Mouse (Mus musculus) forebrain, embryonic 14.5 days (tissue): ENCODE results near the gene Efcab7. TPM values are rescaled to one million over a fixed set of nuclear protein-coding genes. Genes with fewer than 3 reads are reported as not detected.

Experiments
- ATAC-seq: fragments of 200-750 bp; cut with Nextera tagmentation; 2 replicates; pipeline ENCODE4 v1.8.0; 2017; ENCODE audit warnings: mild to moderate bottlenecking, moderate library complexity
- DNase-seq: peaks from one replicate; pipeline ENCODE4 v3.0.0-alpha.2; 2015; ENCODE audit warnings: low spot score
- H3K27ac ChIP-seq: fragments of 300-500 bp; sonication (generic); 2 replicates; pipeline ENCODE4 v1.5.1; 2014; ENCODE audit warnings: low read depth, mild to moderate bottlenecking, control low read depth, low read length, moderate library complexity
- H3K27me3 ChIP-seq: fragments of 300-500 bp; sonication (generic); replicated peaks from 2 replicates; pipeline ENCODE4 v1.6.1; 2014; ENCODE audit warnings: low read length, control low read depth, mixed read lengths; ENCODE audit not compliant: control insufficient read depth, insufficient read depth
- H3K36me3 ChIP-seq: fragments of 300-500 bp; sonication (generic); 2 replicates; pipeline ENCODE4 v1.6.1; 2014; ENCODE audit warnings: low read length, control low read depth; ENCODE audit not compliant: control insufficient read depth, insufficient read depth
- H3K4me1 ChIP-seq: fragments of 300-500 bp; sonication (generic); 2 replicates; pipeline ENCODE4 v1.6.1; 2014; ENCODE audit warnings: antibody characterized with exemption, low read length, control low read depth; ENCODE audit not compliant: control insufficient read depth, insufficient read depth
- H3K4me2 ChIP-seq: fragments of 300-500 bp; sonication (generic); 2 replicates; pipeline ENCODE4 v1.6.1; 2014; ENCODE audit warnings: mild to moderate bottlenecking, control low read depth, low read length
- H3K4me3 ChIP-seq: fragments of 300-500 bp; sonication (generic); 2 replicates; pipeline ENCODE4 v1.5.1; 2014; ENCODE audit warnings: low read depth, low read length, control low read depth
- H3K9ac ChIP-seq: fragments of 300-500 bp; sonication (generic); 2 replicates; pipeline ENCODE4 v1.6.1; 2014; ENCODE audit warnings: mild to moderate bottlenecking, low read length, control low read depth, moderate library complexity
- H3K9me3 ChIP-seq: fragments of 300-500 bp; sonication (generic); replicated peaks from 2 replicates; pipeline ENCODE4 v1.6.1; 2016; ENCODE audit warnings: low read length, control low read depth, mixed read lengths; ENCODE audit not compliant: control insufficient read depth
- WGBS: fragments of 180-500 bp; shearing (Covaris S2); extraction: QIAGEN DNeasy Blood & Tissue Kit; methylation state at CpG from one replicate; pipeline ENCODE4 v1.1.7; 2014; 5-methylcytosine and 5-hydroxymethylcytosine counted together
- polyA plus RNA-seq: library from polyadenylated mRNA; unstranded; fragments of >200 nt; fragmentation: Nextera tagmentation; extraction: Ambion mirVana; gene quantifications from 2 replicates; pipeline ENCODE4 v1.2.1, GENCODE M21; 2014

The Efcab7 gene
- polyA plus RNA-seq, 1 experiment from 2014 or later, result 25.1 TPM

- no peaks in the 10 kb centered on the region for H3K27me3 ChIP-seq
Observed at GRCm38 (mm10) chr4:99955396-99955795, 126.4 kb downstream of the Efcab7 start.

GRCm38 (mm10) chr4:99957186-99957585, 128.2 kb downstream of the Efcab7 start:
- ATAC-seq (no peak), DNase-seq (no peak)
- H3K9me3 ChIP-seq, result no peaks in the 10 kb centered on the region
- no peak overlapping the region for H3K4me2 ChIP-seq
- H3K36me3 ChIP-seq, result no peaks in the 10 kb centered on the region
- H3K4me3 ChIP-seq, result no peak overlapping the region
- H3K9ac ChIP-seq, result no peak overlapping the region
- H3K27ac ChIP-seq, result no peak overlapping the region
- no peaks in the 10 kb centered on the region for H3K27me3 ChIP-seq
- WGBS, result 95% methylated on average over 4 of the region's 4 CpGs
- H3K4me1 ChIP-seq, result no peaks in the 10 kb centered on the region

More at GRCm38 (mm10) chr4:99955396-99955795, 126.4 kb downstream of the Efcab7 start:
- WGBS, result 71% methylated on average over 10 of the region's 10 CpGs
- Histone ChIP-seq H3K9me3 (no peaks in the 10 kb centered on the region), H3K4me3 (no peak overlapping the region), H3K9ac (no peak overlapping the region), H3K4me1 (no peaks in the 10 kb centered on the region), H3K4me2 (no peak overlapping the region), H3K27ac (no peak overlapping the region), H3K36me3 (no peaks in the 10 kb centered on the region)
- ATAC-seq (no peak), DNase-seq (no peak)

DNA sequence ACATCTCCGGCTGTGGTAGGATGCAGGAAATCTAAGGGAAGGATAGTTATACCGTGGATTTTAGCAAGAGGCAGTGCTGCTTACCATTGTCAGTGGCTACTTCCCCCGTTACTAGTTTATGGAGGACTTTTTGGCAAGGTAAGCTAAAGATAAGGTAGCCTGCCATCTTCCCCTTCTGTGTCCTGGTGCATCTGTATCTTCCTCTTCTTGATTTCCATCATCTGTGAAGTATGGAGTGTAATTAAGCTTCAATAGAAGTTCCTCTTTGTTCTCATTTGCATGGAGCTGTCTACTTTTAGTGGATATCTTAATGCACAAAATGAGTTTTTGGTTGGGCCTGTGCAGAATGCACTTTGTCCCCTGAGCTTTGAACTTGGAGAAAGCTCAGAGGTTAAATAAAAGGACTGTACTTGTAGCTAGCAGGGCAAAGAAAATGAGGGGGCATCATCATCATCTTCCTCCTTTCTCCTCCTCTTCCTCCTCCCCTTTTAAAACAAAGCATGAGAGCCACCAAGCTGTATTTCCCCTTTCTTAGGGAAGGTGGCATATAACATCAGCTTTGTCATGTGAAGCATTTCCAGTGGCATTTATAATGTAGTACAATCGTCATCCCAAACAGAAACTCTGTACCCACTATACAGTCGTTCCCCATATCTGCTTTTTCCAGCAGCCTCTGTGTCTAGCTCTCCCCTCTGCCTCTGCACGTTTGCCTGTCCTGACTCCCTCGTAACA, 129.3 kb downstream of the Efcab7 start:
- 78% methylated on average over 7 of the region's 7 CpGs for WGBS

DNA sequence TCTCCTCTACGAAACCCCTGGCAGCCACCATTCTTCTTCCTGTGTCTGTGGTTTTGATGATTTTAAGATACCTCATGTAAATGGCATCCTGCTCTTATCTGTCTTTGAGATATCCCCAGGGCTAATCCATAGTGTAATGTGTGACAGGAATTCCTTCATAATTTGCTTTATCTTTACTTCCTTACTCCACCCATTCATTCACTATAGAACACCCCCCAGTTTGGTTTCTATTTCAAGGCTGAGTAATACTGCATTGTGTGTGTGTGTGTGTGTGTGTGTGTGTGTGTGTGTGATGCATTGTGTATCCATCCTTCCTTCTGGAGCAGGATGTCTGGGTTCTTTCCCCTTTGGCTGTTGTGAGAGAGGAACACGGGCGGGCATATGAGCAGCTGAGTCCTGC, 130.3 kb downstream of the Efcab7 start:
- no peak for ATAC-seq
- Histone ChIP-seq H3K9me3 (no peaks in the 10 kb centered on the region), H3K36me3 (no peaks in the 10 kb centered on the region), H3K27ac (no peak overlapping the region), H3K27me3 (no peaks in the 10 kb centered on the region), H3K4me2 (no peak overlapping the region), H3K9ac (no peak overlapping the region), H3K4me3 (no peak overlapping the region), H3K4me1 (no peaks in the 10 kb centered on the region)
- whole genome bisulfite sequencing, result 92% methylated on average over 3 of the region's 3 CpGs
- DNase-seq, result no peak

More for the DNA sequence above, 129.3 kb downstream of the Efcab7 start:
- DNase-seq (no peak), ATAC-seq (no peak)
- Histone ChIP-seq H3K27me3 (no peaks in the 10 kb centered on the region), H3K4me2 (no peak overlapping the region), H3K36me3 (no peaks in the 10 kb centered on the region), H3K4me3 (no peak overlapping the region), H3K9ac (no peak overlapping the region), H3K9me3 (no peaks in the 10 kb centered on the region), H3K4me1 (no peaks in the 10 kb centered on the region), H3K27ac (no peak overlapping the region)

Other genes with a start within 250 kb of the Efcab7 start
- 0.12 TPM in 1 of 2 replicates, not detected in the other for gene Foxd3, start 172.9 kb upstream of the Efcab7 start, polyA plus RNA-seq
- gene Alg6, start 113.5 kb upstream of the Efcab7 start, polyA plus RNA-seq, result 7.4 and 8.6 TPM in 2 replicates
- 46.2 and 47.3 TPM in 2 replicates for gene Pgm1, start 100.2 kb downstream of the Efcab7 start, polyA plus RNA-seq
- gene Itgb3bp, start 100.6 kb downstream of the Efcab7 start, polyA plus RNA-seq, result 24.3 and 27.2 TPM in 2 replicates